8 mouse cellular contexts compared by ENCODE assay signal in the genomic region with DNA sequence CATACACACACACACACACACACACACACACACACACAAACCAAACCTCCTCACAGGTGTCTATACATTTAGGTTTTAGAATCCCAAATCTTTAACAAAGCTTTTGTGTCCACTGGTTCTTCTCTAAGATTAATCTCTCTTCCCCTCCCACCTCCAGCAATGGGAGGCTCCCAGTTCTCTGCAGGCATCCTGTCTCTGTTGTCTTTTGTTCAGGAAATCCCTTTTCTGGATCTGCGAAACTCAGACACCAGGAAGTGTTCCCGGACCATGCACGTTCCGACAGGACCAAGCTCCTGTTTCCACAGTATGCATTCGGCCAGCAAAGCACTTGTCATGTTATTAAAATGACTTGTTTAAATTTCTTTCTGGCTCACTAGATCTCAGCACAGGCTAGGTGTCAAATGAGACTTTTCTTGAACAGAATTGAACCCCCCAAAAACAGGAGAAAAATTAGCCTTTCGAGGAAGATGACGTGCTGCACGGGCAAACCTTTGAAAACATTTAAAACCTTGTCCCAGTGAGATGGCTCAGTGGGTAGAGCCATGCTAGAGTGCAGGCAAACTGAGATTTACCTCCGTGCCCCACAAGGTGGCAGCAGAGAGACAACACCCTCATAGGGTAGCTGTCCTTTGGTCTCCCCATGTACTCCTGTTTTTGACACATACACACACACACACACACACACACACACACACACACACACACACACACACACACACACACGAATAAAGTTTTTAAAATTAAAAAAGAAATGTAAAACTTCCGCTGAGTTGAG. TPM values are rescaled to one million over a fixed set of nuclear protein-coding genes. Genes with fewer than 3 reads are reported as not detected.
A peak's percentile ranks its signal among the peaks of the same experiment; 100 is the strongest.
DNase-seq lines count a peak whose midpoint lies in the region; ATAC-seq lines count a peak whose summit lies in the region.

No protein-coding gene starts in this region.

- 61% methylated on average over 11 of the region's 11 CpGs for WGBS in hindbrain, embryonic 11.5 days
- WGBS in hindbrain, embryonic 14.5 days, result 67% methylated on average over 11 of the region's 11 CpGs

- no peak overlapping the region for H3K4me3 ChIP-seq in hindbrain, embryonic 11.5 days (ENCODE audit: low read depth, low read length)
- no peak overlapping the region for H3K4me3 ChIP-seq in hindbrain, embryonic 14.5 days (replicated peaks; ENCODE audit: low read length)

- ATAC-seq in hindbrain, embryonic 11.5 days (ENCODE audit: low FRiP score), result 0 out of 2 replicates have a peak, but pooled peaks have one; percentile 12
- no peak for ATAC-seq in hindbrain, embryonic 14.5 days (ENCODE audit: low FRiP score)
- peak; percentile 95 for ATAC-seq in megakaryocyte progenitor cell, adult 5-6 weeks (replicated peaks; ENCODE audit: poor library complexity)

- no peak overlapping the region for H3K4me2 ChIP-seq in hindbrain, embryonic 11.5 days (replicated peaks; ENCODE audit: low read depth, low read length)
- H3K4me2 ChIP-seq in hindbrain, embryonic 14.5 days (replicated peaks), result no peak overlapping the region

- H3K27me3 ChIP-seq in hindbrain, embryonic 11.5 days (ENCODE audit: control insufficient read depth, insufficient read depth, low read length), result no peaks in the 10 kb centered on the region
- H3K27me3 ChIP-seq in hindbrain, embryonic 14.5 days (ENCODE audit: control insufficient read depth, insufficient read depth, low read length), result no peaks in the 10 kb centered on the region

- no peak overlapping the region for H3K9ac ChIP-seq in hindbrain, embryonic 11.5 days (ENCODE audit: low read depth, low read length)
- no peak overlapping the region for H3K9ac ChIP-seq in hindbrain, embryonic 14.5 days

- H3K9me3 ChIP-seq in hindbrain, embryonic 11.5 days (ENCODE audit: control insufficient read depth, low read length), result no peaks in the 10 kb centered on the region
- no peaks in the 10 kb centered on the region for H3K9me3 ChIP-seq in hindbrain, embryonic 14.5 days (ENCODE audit: control insufficient read depth, low read length)

- no peaks in the 10 kb centered on the region for H3K36me3 ChIP-seq in hindbrain, embryonic 11.5 days (ENCODE audit: control insufficient read depth, insufficient read depth, low read length)
- H3K36me3 ChIP-seq in hindbrain, embryonic 14.5 days (replicated peaks; ENCODE audit: control insufficient read depth, insufficient read depth), result no peaks in the 10 kb centered on the region

- no peak overlapping the region for H3K27ac ChIP-seq in hindbrain, embryonic 11.5 days (ENCODE audit: low read depth, low read length)
- no peak overlapping the region for H3K27ac ChIP-seq in hindbrain, embryonic 14.5 days

- DNase-seq in hindbrain, embryonic 11.5 days (ENCODE audit: low spot score), result peak; percentile 65
- no peak for DNase-seq in hindbrain, embryonic 14.5 days (ENCODE audit: low spot score)
- DNase-seq in CD8-positive naive resting alpha-beta T cell, adult 2 months (ENCODE audit: low read depth in 2 of 2, low spot score in 2 of 2), result peak; percentile 9 to 15
- peak; percentile 82 for DNase-seq in adrenal gland, postnatal 14 days
- DNase-seq in frontal cortex, postnatal 25 days (ENCODE audit: low spot score in 2 of 2), result peak; percentile 27 to 34
- DNase-seq in layer of hippocampus, adult 8-10 months (ENCODE audit: low spot score in 2 of 2), result peak; percentile 7 to 31
- peak; percentile 75 for DNase-seq in urinary bladder, postnatal 14 days (ENCODE audit: low spot score)

- no peaks in the 10 kb centered on the region for H3K4me1 ChIP-seq in hindbrain, embryonic 11.5 days (replicated peaks; ENCODE audit: control insufficient read depth, insufficient read depth, low read length)
- H3K4me1 ChIP-seq in hindbrain, embryonic 14.5 days (replicated peaks; ENCODE audit: control insufficient read depth, insufficient read depth, low read length), result no peaks in the 10 kb centered on the region

RNA-seq across cellular contexts. Expression of a gene that starts 13.4 kb away (rescaled TPM):
- 21.2 and 24.2 TPM in 2 replicates for polyA plus RNA-seq in hindbrain, embryonic 11.5 days (2014; fragmentation: Nextera tagmentation; extraction: Ambion mirVana)
- polyA plus RNA-seq in hindbrain, embryonic 14.5 days (2014; fragmentation: Nextera tagmentation; extraction: Ambion mirVana), result 35.6 and 36.6 TPM in 2 replicates
- 264 and 295 TPM in 2 replicates for total RNA-seq in adrenal gland, postnatal 14 days (2021)
- total RNA-seq in layer of hippocampus, adult 8-10 months (2022), result 10 to 100 TPM in 3 of 4 experiments, 1 to 10 TPM in 1; 10.0 to 11.0 (median 10.5) TPM
- total RNA-seq in megakaryocyte progenitor cell, adult 5-6 weeks (2015), result not detected in 2 replicates
- not detected in 2 replicates for total RNA-seq in megakaryocyte progenitor cell, adult 5-6 weeks (2017)

RNA-seq across cellular contexts. Expression of a gene that starts 18.7 kb away (rescaled TPM):
- 0.11 and 0.17 TPM in 2 replicates for polyA plus RNA-seq in hindbrain, embryonic 11.5 days (2014; fragmentation: Nextera tagmentation; extraction: Ambion mirVana)
- polyA plus RNA-seq in hindbrain, embryonic 14.5 days (2014; fragmentation: Nextera tagmentation; extraction: Ambion mirVana), result 0.12 and 0.26 TPM in 2 replicates
- 36.1 and 53.8 TPM in 2 replicates for total RNA-seq in adrenal gland, postnatal 14 days (2021)
- total RNA-seq in layer of hippocampus, adult 8-10 months (2022), result 1 to 10 TPM; 3.6 to 9.4 (median 6.0) TPM
- not detected in 2 replicates for total RNA-seq in megakaryocyte progenitor cell, adult 5-6 weeks (2015)
- not detected in 2 replicates for total RNA-seq in megakaryocyte progenitor cell, adult 5-6 weeks (2017)

RNA-seq across cellular contexts. Expression of a gene that starts 57.5 kb away (rescaled TPM):
- not detected in 2 replicates for polyA plus RNA-seq in hindbrain, embryonic 11.5 days (2014; fragmentation: Nextera tagmentation; extraction: Ambion mirVana)
- polyA plus RNA-seq in hindbrain, embryonic 14.5 days (2014; fragmentation: Nextera tagmentation; extraction: Ambion mirVana), result not detected in 2 replicates
- not detected in 2 replicates for total RNA-seq in adrenal gland, postnatal 14 days (2021)
- not detected for total RNA-seq in layer of hippocampus, adult 8-10 months (2022)
- total RNA-seq in megakaryocyte progenitor cell, adult 5-6 weeks (2015), result not detected in 2 replicates
- not detected in 2 replicates for total RNA-seq in megakaryocyte progenitor cell, adult 5-6 weeks (2017)

Comparison
In these comparisons a context has a peak if more than half of its experiments do, and no peak if none do; other contexts are left out.
1. RNA of a gene that starts 13.4 kb away (total RNA-seq): 264 to 295 TPM in adrenal gland, postnatal 14 days; 10.0 to 11.0 TPM in layer of hippocampus, adult 8-10 months and not detected in megakaryocyte progenitor cell, adult 5-6 weeks; every median in the first group is over 10 times any median in the second.
2. RNA of a gene that starts 18.7 kb away (total RNA-seq): 36.1 to 53.8 TPM in adrenal gland, postnatal 14 days and 3.6 to 9.4 TPM in layer of hippocampus, adult 8-10 months; not detected in megakaryocyte progenitor cell, adult 5-6 weeks; every median in the first group is over 4 times any median in the second.